Comparison of ENCODE assay signal across 11 mouse cellular contexts in genomic region chr15:79683146-79683545, GRCm38 (mm10). TPM values are rescaled to one million over a fixed set of nuclear protein-coding genes. Genes with fewer than 3 reads are reported as not detected.
DNase-seq lines count a peak whose midpoint lies in the region; ATAC-seq and TF ChIP-seq lines count a peak whose summit lies in the region.
"Had no signal": no experiment of that assay in that cellular context is flagged by ENCODE, and none has a peak within 500 bp of the region (broad histone marks: within the 10 kb centered on the region; RNA-seq: fewer than 3 reads in every experiment).

No protein-coding gene starts in this region.

- H3K4me1 ChIP-seq in erythroblast, embryonic 14.5 days (ENCODE audit: control insufficient read depth): peaks cover 74% of the 10 kb centered on the region
- H3K4me1 ChIP-seq in hindbrain, postnatal 0 days (ENCODE audit: insufficient read depth, low read length): peaks cover 34% of the 10 kb centered on the region
- peaks cover 46% of the 10 kb centered on the region for H3K4me1 ChIP-seq in hindbrain, embryonic 16.5 days (ENCODE audit: control insufficient read depth, insufficient read depth, low read depth, low read length)
- peaks cover 45% of the 10 kb centered on the region for H3K4me1 ChIP-seq in embryonic facial prominence, embryonic 12.5 days
- H3K4me1 ChIP-seq in liver, postnatal 0 days (ENCODE audit: insufficient read depth): peaks cover 54% of the 10 kb centered on the region

- H3K36me3 ChIP-seq in erythroblast, embryonic 14.5 days (ENCODE audit: control insufficient read depth): peaks cover 68% of the 10 kb centered on the region
- H3K36me3 ChIP-seq in hindbrain, postnatal 0 days (ENCODE audit: insufficient read depth, low read length): no peaks in the 10 kb centered on the region
- no peaks in the 10 kb centered on the region for H3K36me3 ChIP-seq in hindbrain, embryonic 16.5 days (ENCODE audit: control insufficient read depth, insufficient read depth, low read length)
- H3K36me3 ChIP-seq in embryonic facial prominence, embryonic 12.5 days: no peaks in the 10 kb centered on the region
- H3K36me3 ChIP-seq in liver, postnatal 0 days (replicated peaks; ENCODE audit: insufficient read depth, low read length): peaks cover 3% of the 10 kb centered on the region

- 86% methylated on average over 6 of the region's 6 CpGs for WGBS in hindbrain, postnatal 0 days
- WGBS in hindbrain, embryonic 16.5 days: 91% methylated on average over 6 of the region's 6 CpGs
- WGBS in embryonic facial prominence, embryonic 12.5 days: 89% methylated on average over 6 of the region's 6 CpGs
- 60% methylated on average over 6 of the region's 6 CpGs for WGBS in liver, postnatal 0 days (ENCODE audit: insufficient replicate concordance)

- DNase-seq in hindbrain, postnatal 0 days (ENCODE audit: low spot score): no peak
- peak; percentile 46 for DNase-seq in liver, postnatal 0 days
- no peak for DNase-seq in spleen, postnatal 10 days (ENCODE audit: low spot score in 2 of 2)
- DNase-seq in embryo, embryonic 11 days: no peak

- peak overlapping the region; percentile 89 for H3K4me3 ChIP-seq in erythroblast, embryonic 14.5 days (replicated peaks)
- H3K4me3 ChIP-seq in hindbrain, postnatal 0 days (ENCODE audit: low read length): no peak overlapping the region
- no peak overlapping the region for H3K4me3 ChIP-seq in hindbrain, embryonic 16.5 days (ENCODE audit: low read length)
- no peak overlapping the region for H3K4me3 ChIP-seq in embryonic facial prominence, embryonic 12.5 days
- peak overlapping the region; percentile 88 for H3K4me3 ChIP-seq in liver, postnatal 0 days (ENCODE audit: low read depth, low read length)
- H3K4me3 ChIP-seq: embryonic facial prominence, embryonic 15.5 days; limb, embryonic 13.5 days had no signal

- TF ChIP-seq EP300 in liver, postnatal 0 days (IDR thresholded peaks at IDR 0.05; ENCODE audit: low read depth): peak; percentile 43; the same call in 1 of the 2 replicates

- H3K27ac ChIP-seq in hindbrain, postnatal 0 days: no peak overlapping the region
- H3K27ac ChIP-seq in hindbrain, embryonic 16.5 days (ENCODE audit: low read depth, low read length): no peak overlapping the region
- no peak overlapping the region for H3K27ac ChIP-seq in embryonic facial prominence, embryonic 12.5 days
- H3K27ac ChIP-seq in liver, postnatal 0 days (ENCODE audit: low read depth): peak overlapping the region; percentile 99
- H3K27ac ChIP-seq: embryonic facial prominence, embryonic 15.5 days; limb, embryonic 13.5 days had no signal

- H3K4me2 ChIP-seq in hindbrain, postnatal 0 days (ENCODE audit: low read depth, low read length): peak overlapping the region; percentile 79; the same call in 1 of the 2 replicates
- H3K4me2 ChIP-seq in hindbrain, embryonic 16.5 days (ENCODE audit: low read length): no peak overlapping the region
- H3K4me2 ChIP-seq in embryonic facial prominence, embryonic 12.5 days (replicated peaks): no peak overlapping the region
- peak overlapping the region; percentile 92 for H3K4me2 ChIP-seq in liver, postnatal 0 days (ENCODE audit: low read depth, low read length)

- ATAC-seq in erythroblast, adult 5-6 weeks (replicated peaks; ENCODE audit: low FRiP score, poor library complexity, severe bottlenecking): no peak
- ATAC-seq in hindbrain, postnatal 0 days: no peak
- ATAC-seq in hindbrain, embryonic 16.5 days: no peak
- no peak for ATAC-seq in embryonic facial prominence, embryonic 12.5 days (ENCODE audit: insufficient number of reproducible peaks, insufficient read depth, low FRiP score, low TSS enrichment)
- peak; percentile 43 for ATAC-seq in liver, postnatal 0 days
- ATAC-seq: inflammation-experienced regulatory T-cells, adult 6 months had no signal

- H3K27me3 ChIP-seq in erythroblast, embryonic 14.5 days (ENCODE audit: control insufficient read depth): no peaks in the 10 kb centered on the region
- no peaks in the 10 kb centered on the region for H3K27me3 ChIP-seq in hindbrain, postnatal 0 days (ENCODE audit: insufficient read depth, low read length)
- H3K27me3 ChIP-seq in hindbrain, embryonic 16.5 days (replicated peaks; ENCODE audit: control insufficient read depth, insufficient read depth, low read length): no peaks in the 10 kb centered on the region
- H3K27me3 ChIP-seq in embryonic facial prominence, embryonic 12.5 days: no peaks in the 10 kb centered on the region
- H3K27me3 ChIP-seq in liver, postnatal 0 days (ENCODE audit: insufficient read depth, low read length): no peaks in the 10 kb centered on the region
- H3K27me3 ChIP-seq: embryonic facial prominence, embryonic 15.5 days; limb, embryonic 13.5 days had no signal

- H3K9ac ChIP-seq in hindbrain, postnatal 0 days (replicated peaks; ENCODE audit: low read length): no peak overlapping the region
- H3K9ac ChIP-seq in hindbrain, embryonic 16.5 days (ENCODE audit: low read depth, low read length): no peak overlapping the region
- 0 out of 2 replicates have a peak overlapping the region, but pooled peaks have one; percentile 15 for H3K9ac ChIP-seq in embryonic facial prominence, embryonic 12.5 days
- peak overlapping the region; percentile 98 for H3K9ac ChIP-seq in liver, postnatal 0 days (replicated peaks)

- H3K9me3 ChIP-seq in erythroblast, embryonic 14.5 days (ENCODE audit: control insufficient read depth, low read length): no peaks in the 10 kb centered on the region
- no peaks in the 10 kb centered on the region for H3K9me3 ChIP-seq in hindbrain, postnatal 0 days (ENCODE audit: low read length)
- H3K9me3 ChIP-seq in hindbrain, embryonic 16.5 days (ENCODE audit: control insufficient read depth, low read length): no peaks in the 10 kb centered on the region
- no peaks in the 10 kb centered on the region for H3K9me3 ChIP-seq in embryonic facial prominence, embryonic 12.5 days
- no peaks in the 10 kb centered on the region for H3K9me3 ChIP-seq in liver, postnatal 0 days (ENCODE audit: low read length)
- H3K9me3 ChIP-seq: embryonic facial prominence, embryonic 15.5 days; limb, embryonic 13.5 days had no signal

- no peak for TF ChIP-seq CTCF in hindbrain, postnatal 0 days (IDR thresholded peaks at IDR 0.05; ENCODE audit: low read depth)
- no peak for TF ChIP-seq CTCF in liver, postnatal 0 days (IDR thresholded peaks at IDR 0.05; ENCODE audit: low read depth)

RNA-seq across cellular contexts. Expression of gene Josd1, which starts 4.6 kb away (rescaled TPM):
- polyA plus RNA-seq in erythroblast, embryonic 14.5 days (2012): 1.8 and 2.5 TPM in 2 replicates
- 6.0 and 6.7 TPM in 2 replicates for total RNA-seq in erythroblast, adult 5-6 weeks (2015; ENCODE audit: low replicate concordance)
- total RNA-seq in erythroblast, adult 5-6 weeks (2017; ENCODE audit: low replicate concordance): 9.1 and 9.2 TPM in 2 replicates
- 53.3 and 57.9 TPM in 2 replicates for total RNA-seq in hindbrain, postnatal 0 days (2014; rRNA removed)
- polyA plus RNA-seq in hindbrain, postnatal 0 days (2015; fragmentation: Nextera tagmentation; extraction: Ambion mirVana): 18.1 and 20.0 TPM in 2 replicates
- 19.1 and 21.5 TPM in 2 replicates for polyA plus RNA-seq in hindbrain, embryonic 16.5 days (2015; fragmentation: Nextera tagmentation; extraction: Ambion mirVana)
- polyA plus RNA-seq in embryonic facial prominence, embryonic 12.5 days (2016; fragmentation: Nextera tagmentation; extraction: Ambion mirVana): 30.1 and 32.7 TPM in 2 replicates
- polyA plus RNA-seq in liver, postnatal 0 days (2015; fragmentation: Nextera tagmentation; extraction: Ambion mirVana): 13.3 and 13.9 TPM in 2 replicates

RNA-seq across cellular contexts. Expression of gene Gtpbp1, which starts 7.5 kb away (rescaled TPM):
- polyA plus RNA-seq in erythroblast, embryonic 14.5 days (2012): 21.9 and 23.6 TPM in 2 replicates
- total RNA-seq in erythroblast, adult 5-6 weeks (2015; ENCODE audit: low replicate concordance): 14.4 and 35.2 TPM in 2 replicates
- total RNA-seq in erythroblast, adult 5-6 weeks (2017; ENCODE audit: low replicate concordance): 23.6 and 31.2 TPM in 2 replicates
- total RNA-seq in hindbrain, postnatal 0 days (2014; rRNA removed): 88.2 and 91.7 TPM in 2 replicates
- polyA plus RNA-seq in hindbrain, postnatal 0 days (2015; fragmentation: Nextera tagmentation; extraction: Ambion mirVana): 36.7 and 38.3 TPM in 2 replicates
- polyA plus RNA-seq in hindbrain, embryonic 16.5 days (2015; fragmentation: Nextera tagmentation; extraction: Ambion mirVana): 46.0 and 51.5 TPM in 2 replicates
- 41.5 and 43.6 TPM in 2 replicates for polyA plus RNA-seq in embryonic facial prominence, embryonic 12.5 days (2016; fragmentation: Nextera tagmentation; extraction: Ambion mirVana)
- 14.8 and 16.8 TPM in 2 replicates for polyA plus RNA-seq in liver, postnatal 0 days (2015; fragmentation: Nextera tagmentation; extraction: Ambion mirVana)

RNA-seq across cellular contexts. Expression of gene Tomm22, which starts 12.5 kb away (rescaled TPM):
- polyA plus RNA-seq in erythroblast, embryonic 14.5 days (2012): 12.2 and 13.5 TPM in 2 replicates
- total RNA-seq in erythroblast, adult 5-6 weeks (2015; ENCODE audit: low replicate concordance): 40.9 and 49.3 TPM in 2 replicates
- total RNA-seq in erythroblast, adult 5-6 weeks (2017; ENCODE audit: low replicate concordance): 26.8 and 57.8 TPM in 2 replicates
- total RNA-seq in hindbrain, postnatal 0 days (2014; rRNA removed): 139 and 149 TPM in 2 replicates
- 239 and 241 TPM in 2 replicates for polyA plus RNA-seq in hindbrain, postnatal 0 days (2015; fragmentation: Nextera tagmentation; extraction: Ambion mirVana)
- polyA plus RNA-seq in hindbrain, embryonic 16.5 days (2015; fragmentation: Nextera tagmentation; extraction: Ambion mirVana): 220 and 251 TPM in 2 replicates
- 229 and 235 TPM in 2 replicates for polyA plus RNA-seq in embryonic facial prominence, embryonic 12.5 days (2016; fragmentation: Nextera tagmentation; extraction: Ambion mirVana)
- polyA plus RNA-seq in liver, postnatal 0 days (2015; fragmentation: Nextera tagmentation; extraction: Ambion mirVana): 123 and 126 TPM in 2 replicates

RNA-seq across cellular contexts. Expression of gene Cby1, which starts 24.1 kb away (rescaled TPM):
- polyA plus RNA-seq in erythroblast, embryonic 14.5 days (2012): 5.9 and 7.1 TPM in 2 replicates
- 0.77 and 4.4 TPM in 2 replicates for total RNA-seq in erythroblast, adult 5-6 weeks (2015; ENCODE audit: low replicate concordance)
- total RNA-seq in erythroblast, adult 5-6 weeks (2017; ENCODE audit: low replicate concordance): 5.3 and 16.6 TPM in 2 replicates
- 48.2 and 54.2 TPM in 2 replicates for total RNA-seq in hindbrain, postnatal 0 days (2014; rRNA removed)
- 91.5 and 92.0 TPM in 2 replicates for polyA plus RNA-seq in hindbrain, postnatal 0 days (2015; fragmentation: Nextera tagmentation; extraction: Ambion mirVana)
- polyA plus RNA-seq in hindbrain, embryonic 16.5 days (2015; fragmentation: Nextera tagmentation; extraction: Ambion mirVana): 93.8 and 101 TPM in 2 replicates
- polyA plus RNA-seq in embryonic facial prominence, embryonic 12.5 days (2016; fragmentation: Nextera tagmentation; extraction: Ambion mirVana): 59.9 and 60.3 TPM in 2 replicates
- 8.5 and 8.8 TPM in 2 replicates for polyA plus RNA-seq in liver, postnatal 0 days (2015; fragmentation: Nextera tagmentation; extraction: Ambion mirVana)

RNA-seq across cellular contexts. Expression of gene Fam227a, which starts 24.4 kb away (rescaled TPM):
- polyA plus RNA-seq in erythroblast, embryonic 14.5 days (2012): not detected in 2 replicates
- 3.3 and 3.5 TPM in 2 replicates for total RNA-seq in erythroblast, adult 5-6 weeks (2015; ENCODE audit: low replicate concordance)
- total RNA-seq in erythroblast, adult 5-6 weeks (2017; ENCODE audit: low replicate concordance): 0.70 and 5.0 TPM in 2 replicates
- 6.4 and 8.4 TPM in 2 replicates for total RNA-seq in hindbrain, postnatal 0 days (2014; rRNA removed)
- polyA plus RNA-seq in hindbrain, postnatal 0 days (2015; fragmentation: Nextera tagmentation; extraction: Ambion mirVana): 2.1 and 3.1 TPM in 2 replicates
- 3.0 and 3.5 TPM in 2 replicates for polyA plus RNA-seq in hindbrain, embryonic 16.5 days (2015; fragmentation: Nextera tagmentation; extraction: Ambion mirVana)
- 2.6 and 2.9 TPM in 2 replicates for polyA plus RNA-seq in embryonic facial prominence, embryonic 12.5 days (2016; fragmentation: Nextera tagmentation; extraction: Ambion mirVana)
- polyA plus RNA-seq in liver, postnatal 0 days (2015; fragmentation: Nextera tagmentation; extraction: Ambion mirVana): 0.13 and 0.18 TPM in 2 replicates

Comparison
In these comparisons a context has a peak if more than half of its experiments do, and no peak if none do; other contexts are left out.
1. H3K4me2 ChIP-seq: peak in hindbrain, postnatal 0 days (single experiment) and liver, postnatal 0 days (single experiment); none in hindbrain, embryonic 16.5 days (single experiment) and embryonic facial prominence, embryonic 12.5 days (single experiment).
2. H3K4me3 ChIP-seq: peak in erythroblast, embryonic 14.5 days (single experiment) and liver, postnatal 0 days (single experiment); none in hindbrain, postnatal 0 days (single experiment), hindbrain, embryonic 16.5 days (single experiment) and embryonic facial prominence, embryonic 12.5 days (single experiment).
3. H3K9ac ChIP-seq: peak in embryonic facial prominence, embryonic 12.5 days (single experiment) and liver, postnatal 0 days (single experiment); none in hindbrain, postnatal 0 days (single experiment) and hindbrain, embryonic 16.5 days (single experiment).